Mouse (Mus musculus): ENCODE results near the gene Nkrf. TPM values are rescaled to one million over a fixed set of nuclear protein-coding genes. Genes with fewer than 3 reads are reported as not detected.

Nkrf gene
- total RNA-seq, 2 experiments from 2014 or later = 12.9 to 17.9 TPM

DNA sequence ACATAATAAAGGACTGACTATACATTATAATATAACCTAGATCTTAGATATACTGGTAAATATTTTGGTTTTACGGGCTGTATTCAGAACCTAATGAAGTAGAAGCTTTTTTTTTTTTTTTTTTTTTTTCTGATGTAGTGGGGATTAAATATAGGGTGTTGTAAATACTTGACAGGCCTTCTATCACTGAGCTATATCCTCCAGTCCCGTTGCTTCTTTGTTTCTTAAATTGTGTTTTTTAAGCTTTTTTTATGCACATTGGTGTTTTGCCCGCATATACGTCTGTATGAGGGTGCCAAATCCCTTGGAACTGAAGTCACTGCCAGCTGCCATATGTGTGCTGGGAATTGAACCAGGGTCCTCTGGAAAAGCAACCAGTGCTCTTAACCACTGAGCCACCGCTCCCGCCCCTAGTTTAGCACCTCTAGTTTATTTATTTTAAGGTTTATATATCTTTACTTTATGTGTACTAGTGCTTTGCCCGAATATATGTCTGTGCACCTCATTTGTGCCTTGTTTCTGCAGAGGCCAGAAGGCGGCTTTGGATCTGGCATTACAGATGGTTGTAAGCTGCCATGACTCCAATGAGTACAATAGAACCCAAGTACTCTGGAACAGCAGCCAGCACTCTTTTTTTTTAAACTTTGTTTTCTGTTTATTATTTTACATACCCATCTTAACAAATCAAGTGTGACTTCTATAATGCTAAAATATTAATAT lies 37.9 kb downstream of the Nkrf start:
- ATAC-seq (replicated peaks; ENCODE audit: poor library complexity, severe bottlenecking) = no peak

DNA sequence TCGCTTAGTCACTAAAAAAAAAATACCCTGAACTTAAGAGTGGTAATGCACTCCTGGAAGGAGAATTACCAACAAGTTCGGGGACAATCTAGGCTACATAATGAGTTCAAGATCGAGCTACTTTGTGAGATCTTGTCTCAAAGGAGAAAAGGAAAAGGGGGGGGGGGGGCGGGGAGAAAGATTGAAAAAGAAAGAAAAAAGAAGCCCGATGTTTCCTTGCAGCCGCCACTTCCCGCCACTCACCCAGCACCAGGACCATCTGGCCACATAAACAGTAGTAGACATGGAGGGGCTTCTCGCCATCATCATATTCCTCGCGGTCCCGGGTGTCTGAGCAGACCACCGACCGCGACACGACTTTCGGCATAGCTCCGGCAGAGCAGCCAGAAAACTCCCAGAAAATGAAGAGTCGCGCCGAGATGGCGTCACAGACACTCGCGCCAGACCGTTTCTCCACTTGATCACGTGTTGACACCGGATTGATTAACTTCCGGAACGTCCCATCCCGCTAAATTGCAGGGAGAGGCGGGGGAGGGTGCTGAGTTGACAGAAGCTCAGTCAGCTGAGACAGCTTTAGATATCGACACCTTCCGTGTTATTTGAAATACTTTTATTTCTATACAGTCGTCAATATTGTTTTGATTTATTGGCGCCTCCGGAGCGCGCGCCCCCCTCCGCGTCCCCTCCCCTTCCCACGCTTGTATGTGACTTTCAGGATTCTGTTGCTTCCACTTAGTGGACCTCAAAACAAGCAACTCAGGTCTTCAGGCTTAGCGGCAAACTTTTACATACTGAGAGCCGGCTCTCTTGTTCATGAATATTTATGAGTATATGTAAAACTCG lies 38.7 kb downstream of the Nkrf start:
- ATAC-seq (replicated peaks; ENCODE audit: poor library complexity, severe bottlenecking) = peak; percentile 100

- no peak for ATAC-seq (replicated peaks; ENCODE audit: poor library complexity, severe bottlenecking)
Observed at GRCm38 (mm10) chrX:36852631-36853030, 50.1 kb downstream of the Nkrf start.

DNA sequence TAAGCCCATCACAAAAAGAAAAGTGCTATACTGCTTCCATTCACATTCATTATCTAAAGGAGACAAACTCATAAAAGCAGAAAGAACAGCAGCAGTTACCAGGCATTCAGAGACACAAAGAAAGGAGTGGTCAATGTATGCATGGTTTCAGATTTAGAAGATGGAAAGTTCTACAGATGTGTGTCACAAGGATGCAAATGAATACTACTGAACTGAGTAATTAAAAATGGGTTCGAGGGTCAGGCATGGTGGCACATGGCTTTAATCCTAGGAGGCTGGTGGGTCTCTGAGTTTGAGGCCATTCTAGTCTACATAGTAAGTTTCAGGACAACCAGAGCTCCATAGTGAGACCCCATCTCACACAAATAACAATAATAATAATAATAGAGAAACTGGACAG lies 55.5 kb downstream of the Nkrf start:
- ATAC-seq (replicated peaks; ENCODE audit: poor library complexity, severe bottlenecking) = no peak

DNA sequence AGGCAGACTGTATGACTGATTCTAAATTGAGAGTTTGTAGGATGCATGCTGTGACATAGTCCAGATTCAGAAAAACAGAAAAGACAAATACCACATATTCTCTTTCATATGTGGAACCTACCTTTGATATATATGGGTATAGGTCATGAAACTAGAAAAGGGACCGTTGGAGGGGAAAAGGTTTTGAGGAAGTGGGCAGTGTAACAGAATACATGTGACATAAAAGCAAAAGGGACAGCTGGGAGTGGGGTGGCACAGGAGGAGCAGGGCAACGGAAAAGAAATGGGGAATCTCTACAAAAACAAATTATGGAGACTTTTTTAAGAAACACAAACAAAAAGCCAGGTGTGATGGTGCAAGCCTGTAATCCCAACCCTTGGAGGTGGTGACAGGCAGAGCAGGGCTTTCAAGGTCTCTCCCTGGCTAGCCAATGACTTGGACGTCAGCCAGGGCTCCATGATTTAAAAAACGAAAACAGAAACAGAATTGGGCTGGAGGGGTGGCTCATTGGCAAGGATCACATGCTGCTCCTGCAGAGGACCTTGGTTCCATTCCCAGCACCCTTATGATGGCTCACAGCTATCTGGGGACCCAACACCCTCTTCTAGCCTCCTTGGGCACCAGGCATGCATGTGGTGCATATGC lies 59.2 kb downstream of the Nkrf start:
- ATAC-seq (replicated peaks; ENCODE audit: poor library complexity, severe bottlenecking) = peak; percentile 87

GRCm38 (mm10) chrX:36841698-36842097 lies 61.0 kb downstream of the Nkrf start:
- peak; percentile 84 for ATAC-seq (replicated peaks; ENCODE audit: poor library complexity, severe bottlenecking)

DNA sequence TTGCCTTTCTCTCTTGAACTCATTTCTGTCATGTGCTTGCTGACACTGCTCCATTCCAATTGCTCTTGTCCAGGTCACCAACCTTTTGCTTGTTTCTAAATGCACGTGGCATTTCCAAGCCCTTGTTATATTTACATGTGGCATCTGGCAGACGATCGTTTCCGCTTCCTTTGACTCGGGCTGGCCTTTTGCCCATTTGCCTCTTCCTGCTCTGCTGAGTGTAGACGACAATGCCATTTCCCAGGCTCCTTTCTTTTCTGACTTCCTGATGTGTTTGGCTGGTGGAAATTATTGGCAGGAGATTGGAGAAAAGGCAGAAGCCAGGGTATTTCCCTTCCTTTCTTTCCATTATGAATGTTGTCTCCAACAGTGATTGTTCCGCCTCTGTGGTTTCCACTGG lies 63.3 kb downstream of the Nkrf start:
- peak; percentile 16; the same call in 1 of the 2 replicates for ATAC-seq (replicated peaks; ENCODE audit: poor library complexity, severe bottlenecking)

Other genes with a start within 250 kb of the Nkrf start
- 2.5 and 4.3 TPM in 2 replicates for gene Slc25a43, start 159.2 kb downstream of the Nkrf start, total RNA-seq (2014; fragmentation: Nextera tagmentation)
- gene Slc25a43, start 159.2 kb downstream of the Nkrf start, total RNA-seq (2017) = 1.0 and 1.2 TPM in 2 replicates
- gene Slc25a5, start 107.2 kb downstream of the Nkrf start, total RNA-seq (2014; fragmentation: Nextera tagmentation) = 933 and 1,044 TPM in 2 replicates
- gene Slc25a5, start 107.2 kb downstream of the Nkrf start, total RNA-seq (2017) = 865 and 1,012 TPM in 2 replicates
- 108 and 126 TPM in 2 replicates for gene Ube2a, start 29.0 kb downstream of the Nkrf start, total RNA-seq (2014; fragmentation: Nextera tagmentation)
- gene Ube2a, start 29.0 kb downstream of the Nkrf start, total RNA-seq (2017) = 12.7 and 28.0 TPM in 2 replicates
- gene C330007P06Rik, start 28.8 kb downstream of the Nkrf start, total RNA-seq (2014; fragmentation: Nextera tagmentation) = 26.3 and 26.8 TPM in 2 replicates
- gene C330007P06Rik, start 28.8 kb downstream of the Nkrf start, total RNA-seq (2017) = 70.1 and 71.1 TPM in 2 replicates
- 34.2 and 37.0 TPM in 2 replicates for gene Sept6, start 88.9 kb upstream of the Nkrf start, total RNA-seq (2014; fragmentation: Nextera tagmentation)
- 39.6 and 44.2 TPM in 2 replicates for gene Sept6, start 88.9 kb upstream of the Nkrf start, total RNA-seq (2017)
- 0.38 TPM in 1 of 2 replicates, not detected in the other for gene Sowahd, start 145.9 kb upstream of the Nkrf start, total RNA-seq (2014; fragmentation: Nextera tagmentation)
- 0.15 and 1.2 TPM in 2 replicates for gene Sowahd, start 145.9 kb upstream of the Nkrf start, total RNA-seq (2017)
- gene Rpl39, start 182.5 kb upstream of the Nkrf start, total RNA-seq (2014; fragmentation: Nextera tagmentation) = 2,391 and 2,751 TPM in 2 replicates
- gene Rpl39, start 182.5 kb upstream of the Nkrf start, total RNA-seq (2017) = 3,105 and 3,852 TPM in 2 replicates
- 48.5 and 59.1 TPM in 2 replicates for gene Upf3b, start 207.4 kb upstream of the Nkrf start, total RNA-seq (2014; fragmentation: Nextera tagmentation)
- 57.7 and 58.8 TPM in 2 replicates for gene Upf3b, start 207.4 kb upstream of the Nkrf start, total RNA-seq (2017)
- gene Nkap, start 223.9 kb upstream of the Nkrf start, total RNA-seq (2014; fragmentation: Nextera tagmentation) = 11.0 and 15.8 TPM in 2 replicates
- gene Nkap, start 223.9 kb upstream of the Nkrf start, total RNA-seq (2017) = 16.3 and 65.0 TPM in 2 replicates

Measured in granulocyte monocyte progenitor cell, adult 5-6 weeks (primary cell).